Mouse (Mus musculus) left cerebral cortex, postnatal 4 days (tissue): ENCODE results near the gene Tnfsf9. TPM values are rescaled to one million over a fixed set of nuclear protein-coding genes. Genes with fewer than 3 reads are reported as not detected.
A peak's percentile ranks its signal among the peaks of the same experiment; 100 is the strongest.
"Not testable (repeated sequence)": the region's sequence is repeated elsewhere in the genome, so short reads cannot be mapped to it uniquely, and the experiment has no call there.

ENCODE experiments used
- DNase-seq: peaks from one replicate; pipeline ENCODE4 v3.0.0-alpha.2; 2022
- intact Hi-C: fragments of 180-260 bp; cut with DNase I; formaldehyde crosslinking; loops from one replicate; pipeline ENCODE4 v1.15.1; 2025
- total RNA-seq, 2 experiments: library from RNA; stranded (reverse); gene quantifications; 2 replicates each; pipeline ENCODE4 v1.2.3; 2021

The Tnfsf9 gene
- total RNA-seq, 2 experiments from 2014 or later, result 1.7 to 2.0 TPM

- no peak for DNase-seq
- intact Hi-C loops, result no loop called here
These were observed 20.9 kb downstream of the Tnfsf9 start for GRCm38 (mm10) chr17:57125853-57126622.

- intact Hi-C loops, result no loop called here
- no peak for DNase-seq
These were observed 26.7 kb downstream of the Tnfsf9 start for GRCm38 (mm10) chr17:57131793-57132192.

- intact Hi-C loops, DNase-seq: not testable (repeated sequence)
These were observed 28.9 kb downstream of the Tnfsf9 start for GRCm38 (mm10) chr17:57134021-57134420.

GRCm38 (mm10) chr17:57134693-57135092 lies 29.6 kb downstream of the Tnfsf9 start:
- intact Hi-C loops, result no loop called here
- DNase-seq, result no peak

GRCm38 (mm10) chr17:57135635-57136034 lies 30.5 kb downstream of the Tnfsf9 start:
- intact Hi-C loops, result no loop called here
- DNase-seq, result no peak

GRCm38 (mm10) chr17:57138676-57139075 lies 33.6 kb downstream of the Tnfsf9 start:
- no peak for DNase-seq
- intact Hi-C loops, result no loop called here

- intact Hi-C loops, result no loop called here
- no peak for DNase-seq
These were observed 34.6 kb downstream of the Tnfsf9 start for GRCm38 (mm10) chr17:57139708-57140107.

GRCm38 (mm10) chr17:57143704-57144103 lies 38.6 kb downstream of the Tnfsf9 start:
- no peak for DNase-seq

GRCm38 (mm10) chr17:57145115-57145514 lies 40.0 kb downstream of the Tnfsf9 start:
- no peak for DNase-seq
- intact Hi-C loops, result no loop called here

More at GRCm38 (mm10) chr17:57143704-57144103, 38.6 kb downstream of the Tnfsf9 start:
- intact Hi-C loops, result no loop called here

GRCm38 (mm10) chr17:57148343-57148742 lies 43.2 kb downstream of the Tnfsf9 start:
- no peak for DNase-seq

GRCm38 (mm10) chr17:57148994-57149803 lies 44.1 kb downstream of the Tnfsf9 start, which contains the start of gene Cd70:
Cd70 (minus strand) TSS chr17:57149777.
- intact Hi-C loops, result no loop called here
- peak; percentile 3 for DNase-seq

More at GRCm38 (mm10) chr17:57148343-57148742, 43.2 kb downstream of the Tnfsf9 start:
- intact Hi-C loops, result no loop called here

- intact Hi-C loops, result no loop called here
- DNase-seq, result no peak
These were observed 47.9 kb downstream of the Tnfsf9 start for GRCm38 (mm10) chr17:57153006-57153405.

GRCm38 (mm10) chr17:57153787-57154186 lies 48.7 kb downstream of the Tnfsf9 start:
- no peak for DNase-seq
- intact Hi-C loops, result no loop called here

Other genes starting within 250 kb of the Tnfsf9 start
- gene Acsbg2, start 230.9 kb upstream of the Tnfsf9 start, total RNA-seq, result not detected
- gene 1700061G19Rik, start 229.8 kb upstream of the Tnfsf9 start, total RNA-seq, result under 1 TPM; 0.16 to 0.56 TPM
- 100 to 1,000 TPM; 104 to 114 TPM for gene Mllt1, start 169.9 kb upstream of the Tnfsf9 start, total RNA-seq
- not detected for gene Acer1, start 123.2 kb upstream of the Tnfsf9 start, total RNA-seq
- 10 to 100 TPM; 46.2 to 49.1 TPM for gene Clpp, start 115.0 kb upstream of the Tnfsf9 start, total RNA-seq
- gene Alkbh7, start 108.0 kb upstream of the Tnfsf9 start, total RNA-seq, result 10 to 100 TPM; 28.2 to 32.3 TPM
- not detected for gene Pspn, start 105.3 kb upstream of the Tnfsf9 start, total RNA-seq
- gene Gtf2f1, start 94.0 kb upstream of the Tnfsf9 start, total RNA-seq, result 10 to 100 TPM; 50.8 to 51.0 TPM
- not detected for gene Gm17949, start 93.9 kb upstream of the Tnfsf9 start, total RNA-seq
- gene Khsrp, start 73.8 kb upstream of the Tnfsf9 start, total RNA-seq, result 100 to 1,000 TPM; 140 to 144 TPM
- gene Slc25a41, start 63.7 kb upstream of the Tnfsf9 start, total RNA-seq, result not detected
- gene Crb3, start 46.2 kb upstream of the Tnfsf9 start, total RNA-seq, result under 1 TPM; 0.40 to 0.97 TPM
- gene Slc25a23, start 45.5 kb upstream of the Tnfsf9 start, total RNA-seq, result 100 to 1,000 TPM; 188 to 219 TPM
- 1 to 10 TPM; 1.2 to 1.4 TPM for gene Dennd1c, start 26.8 kb upstream of the Tnfsf9 start, total RNA-seq
- 100 to 1,000 TPM; 308 to 337 TPM for gene Tubb4a, start 17.5 kb upstream of the Tnfsf9 start, total RNA-seq
- gene Cd70, start 44.5 kb downstream of the Tnfsf9 start, total RNA-seq, result not detected
- not detected for gene Tnfsf14, start 88.9 kb downstream of the Tnfsf9 start, total RNA-seq
- gene C3, start 122.8 kb downstream of the Tnfsf9 start, total RNA-seq, result 1 to 10 TPM in 1 of 2 experiments, under 1 TPM in 1; 0.46 to 1.2 TPM
- 10 to 100 TPM; 11.7 to 12.6 TPM for gene Gpr108, start 143.1 kb downstream of the Tnfsf9 start, total RNA-seq
- gene Trip10, start 144.1 kb downstream of the Tnfsf9 start, total RNA-seq, result 1 to 10 TPM; 5.1 to 6.1 TPM
- 1 to 10 TPM; 2.1 to 2.3 TPM for gene Vav1, start 173.8 kb downstream of the Tnfsf9 start, total RNA-seq